Mouse (Mus musculus) left cerebral cortex, adult 8-10 months (tissue): ENCODE results near the gene Foxk1. TPM values are rescaled to one million over a fixed set of nuclear protein-coding genes. Genes with fewer than 3 reads are reported as not detected.

ENCODE experiments used
- DNase-seq, 2 experiments: peaks; one replicate each; pipeline ENCODE4 v3.0.0; 2022; ENCODE audit warnings: low spot score in 2 of 2
- total RNA-seq, 4 experiments: library from RNA; stranded (reverse); gene quantifications; 2 replicates each; pipeline ENCODE4 v1.2.4; 2022

Gene Foxk1
- total RNA-seq, 4 experiments from 2014 or later = 39.6 to 43.1 (median 42.7) TPM

DNA sequence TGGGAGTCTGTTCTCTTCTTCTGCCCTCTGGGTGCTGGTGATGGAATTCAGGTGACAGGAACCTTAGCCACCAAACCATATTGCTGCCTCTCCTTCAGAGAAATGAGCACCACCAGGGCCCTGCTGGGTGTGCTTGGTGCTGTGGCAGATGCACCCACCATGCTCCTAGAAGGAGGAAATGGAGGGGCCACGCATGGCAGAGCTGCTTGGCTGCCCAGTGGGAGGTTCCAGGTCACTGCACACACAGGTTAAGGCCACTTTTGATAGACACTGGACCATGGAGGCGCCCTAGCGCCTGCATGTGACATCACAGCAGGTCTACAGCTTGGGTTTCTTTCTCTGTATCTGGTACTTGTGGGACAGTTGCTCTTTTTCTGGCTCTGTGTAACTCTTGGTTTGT lies 15.8 kb downstream of the Foxk1 start:
- no peak for DNase-seq

DNA sequence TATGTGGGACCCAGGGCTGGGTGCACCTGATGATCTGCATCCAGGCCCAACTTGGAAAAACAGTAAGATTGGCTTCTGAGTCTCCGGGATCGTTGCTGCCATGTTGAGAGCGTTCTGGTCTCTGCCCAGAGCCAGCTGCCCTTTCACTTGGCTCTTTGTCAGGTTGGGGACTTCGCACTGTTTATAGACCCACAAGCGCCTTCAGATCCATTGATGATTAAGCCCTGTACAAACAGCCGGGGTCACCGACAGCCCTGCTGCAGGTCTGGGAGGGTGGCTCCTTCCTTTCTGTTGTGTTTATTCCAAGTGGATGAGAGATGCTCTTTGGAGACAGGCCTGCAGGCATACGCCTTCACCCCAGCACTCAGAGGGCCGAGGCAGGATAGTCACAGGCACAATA lies 16.6 kb downstream of the Foxk1 start:
- no peak for DNase-seq

- no peak for DNase-seq
These were observed 17.1 kb downstream of the Foxk1 start for GRCm38 (mm10) chr5:142418419-142418818.

- no peak for DNase-seq
These were observed 19.0 kb downstream of the Foxk1 start for GRCm38 (mm10) chr5:142420317-142420716.

DNA sequence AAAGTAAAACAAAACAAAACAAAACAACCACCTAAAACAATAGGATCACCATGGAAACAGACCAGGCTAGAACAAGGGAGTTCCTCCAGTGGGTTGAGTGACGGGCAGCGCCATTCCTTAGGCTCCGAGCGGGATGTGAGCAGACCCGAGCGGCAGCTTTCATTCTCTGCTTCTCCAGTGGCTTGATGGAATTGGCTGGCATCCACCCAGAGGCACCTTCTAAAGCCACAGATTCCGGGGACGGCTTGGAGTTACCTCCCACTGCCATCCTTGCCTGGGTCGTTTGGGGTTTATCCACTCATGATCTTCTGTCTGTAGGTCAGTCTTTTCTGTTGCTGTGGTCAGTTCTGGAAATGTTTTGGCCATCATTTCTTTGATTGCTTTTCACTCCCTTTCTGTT lies 19.6 kb downstream of the Foxk1 start:
- no peak for DNase-seq

- no peak for DNase-seq
These were observed 20.6 kb downstream of the Foxk1 start for GRCm38 (mm10) chr5:142421886-142422285.

GRCm38 (mm10) chr5:142423141-142423540 lies 21.8 kb downstream of the Foxk1 start:
- no peak for DNase-seq

- no peak for DNase-seq
These were observed 22.4 kb downstream of the Foxk1 start for GRCm38 (mm10) chr5:142423701-142424100.

GRCm38 (mm10) chr5:142424627-142425349 lies 23.5 kb downstream of the Foxk1 start:
- no peak for DNase-seq

GRCm38 (mm10) chr5:142426476-142426875 lies 25.2 kb downstream of the Foxk1 start:
- no peak for DNase-seq

- DNase-seq = no peak
These were observed 26.6 kb downstream of the Foxk1 start for GRCm38 (mm10) chr5:142427876-142428275.

- no peak for DNase-seq
These were observed 27.4 kb downstream of the Foxk1 start for GRCm38 (mm10) chr5:142428691-142429090.

- DNase-seq = no peak
These were observed 29.7 kb downstream of the Foxk1 start for GRCm38 (mm10) chr5:142431029-142431428.

- DNase-seq = no peak
These were observed 30.6 kb downstream of the Foxk1 start for GRCm38 (mm10) chr5:142431811-142432434.

GRCm38 (mm10) chr5:142432695-142433094 lies 31.4 kb downstream of the Foxk1 start:
- DNase-seq = no peak

- DNase-seq = peak in 1 of 2 experiments; percentile 93
These were observed 32.8 kb downstream of the Foxk1 start for GRCm38 (mm10) chr5:142434052-142434451.

DNA sequence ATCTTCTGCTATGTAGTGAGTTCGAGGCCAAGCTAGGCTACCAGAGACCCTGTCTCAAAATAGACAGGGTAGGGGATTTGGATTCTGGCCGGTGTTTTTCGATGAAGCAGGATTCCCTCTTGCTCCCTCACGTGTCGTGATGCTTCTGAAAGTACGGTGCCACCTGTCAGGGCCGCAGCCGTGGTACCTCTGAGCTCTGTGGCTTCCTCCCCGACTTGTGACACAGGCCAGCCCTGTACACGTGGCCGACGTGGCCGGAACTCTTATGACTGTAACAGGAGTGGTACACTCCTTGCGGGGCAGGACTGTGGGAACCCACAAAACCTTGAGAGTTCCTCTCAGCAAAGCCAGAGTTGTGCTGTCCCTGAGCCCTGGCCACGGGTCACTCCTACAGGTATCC lies 34.4 kb downstream of the Foxk1 start:
- no peak for DNase-seq

- peak in 1 of 2 experiments; percentile 83 for DNase-seq
These were observed 37.2 kb downstream of the Foxk1 start for GRCm38 (mm10) chr5:142438380-142438938.

DNA sequence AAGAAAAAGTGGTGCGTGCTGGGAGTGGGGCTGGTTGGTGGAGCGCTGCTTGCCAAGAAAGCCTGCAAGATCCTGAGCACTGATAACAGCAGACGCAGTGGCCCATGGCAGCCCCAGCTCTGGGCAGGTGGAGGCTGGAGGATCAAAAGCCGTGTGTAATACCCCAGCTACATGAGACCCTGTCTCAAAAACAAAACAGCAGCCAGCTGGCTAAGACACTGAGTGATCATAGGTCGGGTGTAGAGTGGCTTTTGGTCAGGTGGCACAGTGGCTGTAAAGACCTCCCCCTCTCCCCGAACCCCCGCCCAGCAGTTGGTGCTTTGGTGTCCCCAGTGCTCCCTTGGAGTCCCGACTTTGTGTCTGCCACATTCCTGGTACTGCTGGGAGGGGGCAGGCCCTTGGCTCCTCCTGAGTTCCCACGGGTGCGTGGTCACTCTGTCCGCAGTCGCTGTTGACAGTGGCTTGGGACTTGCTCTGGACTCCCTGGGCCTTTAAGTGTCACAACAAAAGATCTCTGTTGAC lies 38.7 kb downstream of the Foxk1 start:
- no peak for DNase-seq

DNA sequence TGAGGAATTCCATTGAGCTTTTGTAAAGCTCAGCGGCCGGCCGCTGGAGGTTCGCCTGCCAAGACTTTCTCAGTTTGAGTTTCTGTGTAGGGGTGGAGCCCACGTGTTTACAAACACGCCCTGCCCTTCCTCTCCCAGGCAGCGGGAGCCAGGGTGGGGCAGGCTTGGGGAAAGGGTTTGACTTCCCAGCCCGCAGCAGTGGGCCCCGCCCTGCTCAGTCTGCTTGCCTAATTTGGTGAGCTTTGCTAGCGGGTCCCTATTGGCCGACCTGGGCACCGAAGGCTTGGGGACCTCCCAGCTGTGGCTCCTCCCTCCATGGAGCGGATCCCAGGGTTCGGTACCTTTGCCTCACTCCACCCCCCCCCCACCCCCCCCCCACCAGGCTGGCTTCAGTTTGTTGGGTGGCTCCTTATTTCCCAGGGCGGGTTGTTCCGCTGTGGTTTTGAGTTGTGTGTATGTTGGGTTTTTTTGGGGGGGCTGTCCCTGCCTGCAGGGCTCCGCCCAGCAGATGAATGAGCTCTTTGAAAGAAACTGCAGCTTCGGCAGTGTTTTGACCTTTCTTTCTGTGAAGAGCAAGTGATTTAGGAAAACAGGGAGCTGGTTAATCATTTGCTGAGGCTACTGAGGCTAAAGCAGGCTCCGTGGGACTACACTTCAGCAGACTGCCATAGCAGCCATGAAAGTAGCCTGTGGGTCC lies 39.3 kb downstream of the Foxk1 start:
- peak in 1 of 2 experiments; percentile 76 for DNase-seq

DNA sequence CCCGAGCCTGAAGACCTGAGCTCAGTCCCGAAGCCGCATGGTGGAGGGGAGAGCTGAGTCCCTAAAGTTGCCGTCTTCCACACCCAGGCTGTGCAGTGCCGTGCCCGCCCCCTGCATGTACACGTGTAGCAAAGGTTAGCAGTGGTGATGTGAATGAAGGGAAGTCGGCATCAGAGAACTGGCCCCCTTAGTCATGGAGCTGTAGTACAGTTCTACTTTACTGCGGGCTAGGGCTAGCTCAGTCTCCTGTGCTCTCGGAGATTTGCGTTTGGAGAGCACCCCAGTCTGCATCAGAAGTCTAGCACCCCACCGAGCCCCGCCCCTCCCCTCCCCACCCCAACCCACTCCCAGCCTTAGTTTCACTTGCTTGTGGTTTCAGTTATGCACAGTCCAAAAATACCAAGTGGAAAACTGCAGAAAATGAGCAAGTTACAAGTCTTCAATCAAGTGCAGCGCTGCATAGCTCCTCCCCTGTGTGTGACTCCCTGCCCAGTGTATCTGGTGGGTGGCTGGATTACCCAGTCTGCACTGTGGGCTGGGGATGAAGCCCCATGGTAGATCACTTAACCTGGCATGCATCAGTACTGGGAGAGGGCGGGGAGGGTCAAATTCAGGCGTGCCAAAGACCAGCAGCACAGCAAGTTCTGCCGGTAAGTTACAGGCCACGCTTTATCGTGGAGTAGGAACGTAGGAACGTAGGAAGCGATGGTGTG lies 40.2 kb downstream of the Foxk1 start:
- DNase-seq = no peak
